Mouse (Mus musculus) midbrain, embryonic 11.5 days (tissue): ENCODE measurements around the gene Etv6. TPM values are rescaled to one million over a fixed set of nuclear protein-coding genes. Genes with fewer than 3 reads are reported as not detected.
"Not testable (repeated sequence)": the region's sequence is repeated elsewhere in the genome, so short reads cannot be mapped to it uniquely, and the experiment has no call there.

Experiments used
- ATAC-seq: fragments of 200-750 bp; cut with Nextera tagmentation; 2 replicates; pipeline ENCODE4 v1.8.0; 2017; ENCODE audit warnings: moderate TSS enrichment, moderate library complexity; ENCODE audit not compliant: low FRiP score
- DNase-seq: peaks from one replicate; pipeline ENCODE4 v3.0.0; 2015; ENCODE audit warnings: low spot score; ENCODE audit errors: missing footprints
- H3K27ac ChIP-seq: fragments of 300-500 bp; sonication (generic); 2 replicates; pipeline ENCODE4 v1.5.1; 2014; ENCODE audit warnings: low read depth, low read length
- H3K27me3 ChIP-seq: fragments of 300-500 bp; sonication (generic); 2 replicates; pipeline ENCODE4 v1.6.1; 2014; ENCODE audit warnings: mild to moderate bottlenecking, low read length, moderate library complexity, mixed read lengths; ENCODE audit not compliant: control insufficient read depth, insufficient read depth
- H3K36me3 ChIP-seq: fragments of 300-500 bp; sonication (generic); 2 replicates; pipeline ENCODE4 v1.6.1; 2014; ENCODE audit warnings: mild to moderate bottlenecking, low read length, moderate library complexity, mixed read lengths; ENCODE audit not compliant: control insufficient read depth, insufficient read depth
- H3K4me1 ChIP-seq: fragments of 300-500 bp; sonication (generic); 2 replicates; pipeline ENCODE4 v1.6.1; 2014; ENCODE audit warnings: low read length; ENCODE audit not compliant: control insufficient read depth, insufficient read depth
- H3K4me2 ChIP-seq: fragments of 300-500 bp; sonication (generic); 2 replicates; pipeline ENCODE4 v1.6.1; 2014; ENCODE audit warnings: mild to moderate bottlenecking, moderate library complexity
- H3K4me3 ChIP-seq: fragments of 300-500 bp; sonication (generic); 2 replicates; pipeline ENCODE4 v1.5.1; 2014; ENCODE audit warnings: low read depth, low read length
- H3K9ac ChIP-seq: fragments of 300-500 bp; sonication (generic); 2 replicates; pipeline ENCODE4 v1.6.1; 2014; ENCODE audit warnings: low read length
- H3K9me3 ChIP-seq: fragments of 300-500 bp; sonication (generic); 2 replicates; pipeline ENCODE4 v1.6.1; 2016; ENCODE audit warnings: low read length; ENCODE audit not compliant: control insufficient read depth
- WGBS: fragments of 180-500 bp; shearing (Covaris S2); extraction: QIAGEN DNeasy Blood & Tissue Kit; methylation state at CpG from one replicate; pipeline ENCODE4 v1.1.7; 2014; 5-methylcytosine and 5-hydroxymethylcytosine counted together
- polyA plus RNA-seq: library from polyadenylated mRNA; unstranded; fragments of >200 nt; fragmentation: Nextera tagmentation; extraction: Ambion mirVana; gene quantifications from 2 replicates; pipeline ENCODE4 v1.2.1, GENCODE M21; 2014

Gene Etv6
- 14.0 and 15.1 TPM in 2 replicates for polyA plus RNA-seq

GRCm38 (mm10) chr6:134035490-134036405, at the start of gene Etv6:
Gene Etv6, plus strand, starts transcription at chr6:134035700.
- peak within 1 kb of the TSS; percentile 100 for H3K27ac ChIP-seq
- H3K4me2 ChIP-seq = peak within 1 kb of the TSS; percentile 65
- DNase-seq (peak; percentile 96), ATAC-seq (peak; percentile 65)
- H3K36me3 ChIP-seq = no peaks in the 10 kb centered on the region
- H3K9ac ChIP-seq = peak within 1 kb of the TSS; percentile 99
- no peaks in the 10 kb centered on the region for H3K27me3 ChIP-seq
- under 1% methylated on average over 61 of the region's 78 CpGs for WGBS
- peaks cover 25% of the 10 kb centered on the region for H3K4me1 ChIP-seq
- H3K4me3 ChIP-seq = peak within 1 kb of the TSS; percentile 70
- no peaks in the 10 kb centered on the region for H3K9me3 ChIP-seq

GRCm38 (mm10) chr6:133986161-133986560, 49.3 kb upstream of the Etv6 start:
- Histone ChIP-seq H3K4me2 (no peak overlapping the region), H3K27me3 (no peaks in the 10 kb centered on the region), H3K9ac (no peak overlapping the region), H3K27ac (no peak overlapping the region), H3K4me3 (no peak overlapping the region), H3K36me3 (no peaks in the 10 kb centered on the region), H3K4me1 (peaks cover 7% of the 10 kb centered on the region; the same call in 1 of the 2 replicates), H3K9me3 (no peaks in the 10 kb centered on the region)
- ATAC-seq (no peak), DNase-seq (no peak)
- WGBS = 49% methylated on average over 2 of the region's 2 CpGs

- 63% methylated on average over 2 of the region's 2 CpGs for WGBS
- no peak for ATAC-seq
- Histone ChIP-seq H3K9ac (no peak overlapping the region), H3K4me3 (no peak overlapping the region), H3K27me3 (no peaks in the 10 kb centered on the region), H3K27ac (no peak overlapping the region), H3K36me3 (no peaks in the 10 kb centered on the region), H3K9me3 (no peaks in the 10 kb centered on the region), H3K4me2 (no peak overlapping the region), H3K4me1 (peaks cover 7% of the 10 kb centered on the region; the same call in 1 of the 2 replicates)
- no peak for DNase-seq
Measured at GRCm38 (mm10) chr6:133987068-133987591, 48.4 kb upstream of the Etv6 start.

GRCm38 (mm10) chr6:133988011-133988410, 47.5 kb upstream of the Etv6 start:
- H3K27ac ChIP-seq = no peak overlapping the region
- no peak overlapping the region for H3K9ac ChIP-seq
- H3K4me2 ChIP-seq = no peak overlapping the region
- DNase-seq (no peak), ATAC-seq (no peak; the same call in 1 of the 2 replicates)
- H3K36me3 ChIP-seq = no peaks in the 10 kb centered on the region
- 59% methylated on average over 9 of the region's 9 CpGs for WGBS
- H3K27me3 ChIP-seq = no peaks in the 10 kb centered on the region
- no peak overlapping the region for H3K4me3 ChIP-seq
- H3K4me1 ChIP-seq = peaks cover 7% of the 10 kb centered on the region; the same call in 1 of the 2 replicates
- H3K9me3 ChIP-seq = no peaks in the 10 kb centered on the region

DNA sequence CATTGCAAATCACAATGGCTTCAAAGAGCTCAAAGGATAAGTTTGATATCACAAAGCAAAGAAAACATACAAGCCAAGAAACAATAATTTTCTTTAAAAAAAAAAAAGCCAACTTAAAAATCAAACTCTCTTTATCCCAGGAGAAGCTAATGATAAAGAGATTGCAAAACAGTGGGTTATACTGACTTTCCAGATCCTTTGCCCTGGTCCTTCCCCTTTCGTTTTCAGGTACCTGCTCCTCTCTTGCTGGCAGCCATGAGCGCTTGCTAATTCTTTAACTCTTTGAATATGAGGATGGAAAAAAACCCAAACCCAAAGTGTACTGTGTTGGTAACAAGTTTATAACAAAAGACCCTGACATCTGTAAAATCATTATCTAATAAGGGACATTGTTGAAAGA, 38.0 kb upstream of the Etv6 start:
- Histone ChIP-seq H3K27ac (no peak overlapping the region), H3K4me1 (no peaks in the 10 kb centered on the region), H3K4me3 (no peak overlapping the region), H3K4me2 (no peak overlapping the region), H3K9ac (no peak overlapping the region), H3K9me3 (no peaks in the 10 kb centered on the region), H3K36me3 (no peaks in the 10 kb centered on the region), H3K27me3 (no peaks in the 10 kb centered on the region)
- DNase-seq (no peak), ATAC-seq (no peak)
- 85% methylated on average over 2 of the region's 2 CpGs for WGBS

GRCm38 (mm10) chr6:133997935-133998334, 37.6 kb upstream of the Etv6 start:
- Histone ChIP-seq H3K9me3 (no peaks in the 10 kb centered on the region), H3K4me1 (no peaks in the 10 kb centered on the region), H3K27me3 (no peaks in the 10 kb centered on the region), H3K9ac (no peak overlapping the region), H3K4me2 (no peak overlapping the region), H3K36me3 (no peaks in the 10 kb centered on the region), H3K4me3 (no peak overlapping the region), H3K27ac (no peak overlapping the region)
- DNase-seq = no peak
- 81% methylated on average over 2 of the region's 2 CpGs for WGBS
- no peak for ATAC-seq

DNA sequence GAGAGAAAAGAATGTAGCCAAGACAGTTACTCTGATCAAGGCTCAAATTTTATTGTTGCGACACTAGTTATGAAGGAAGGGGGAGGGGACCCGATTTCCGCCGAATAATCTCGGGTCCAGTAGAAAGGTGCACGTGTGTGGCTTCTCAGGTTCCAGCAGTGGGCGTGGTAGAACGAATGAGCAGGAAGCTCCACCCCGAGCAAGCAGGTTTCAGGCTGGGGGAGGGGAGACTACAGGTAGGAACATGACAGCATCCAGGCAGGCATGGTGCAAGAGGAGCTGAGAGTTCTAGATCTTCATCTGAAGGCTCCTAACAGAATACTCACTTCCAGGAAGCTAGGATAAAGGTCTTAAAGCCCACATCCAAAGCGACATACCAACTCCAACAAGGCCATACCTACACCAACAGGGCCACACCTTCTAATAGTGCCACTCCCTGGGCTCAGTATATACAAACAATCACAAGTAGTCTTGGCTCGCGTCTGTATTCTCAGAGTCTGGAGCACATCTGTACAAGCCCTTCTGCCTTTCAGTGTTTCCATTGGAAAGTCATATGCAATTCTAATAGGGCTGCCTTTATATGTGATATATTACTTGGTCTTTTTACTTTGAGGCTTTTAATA, 20.9 kb upstream of the Etv6 start:
- H3K4me2 ChIP-seq, H3K9me3 ChIP-seq, H3K4me3 ChIP-seq, H3K27me3 ChIP-seq, H3K9ac ChIP-seq, H3K36me3 ChIP-seq, H3K27ac ChIP-seq, H3K4me1 ChIP-seq, DNase-seq, ATAC-seq: not testable (repeated sequence)
- WGBS = 77% methylated on average over 5 of the region's 12 CpGs

GRCm38 (mm10) chr6:134018807-134019206, 16.7 kb upstream of the Etv6 start:
- ATAC-seq (no peak), DNase-seq (no peak)
- H3K4me3 ChIP-seq = no peak overlapping the region
- H3K36me3 ChIP-seq = no peaks in the 10 kb centered on the region
- H3K27me3 ChIP-seq = no peaks in the 10 kb centered on the region
- no peaks in the 10 kb centered on the region for H3K4me1 ChIP-seq
- no peaks in the 10 kb centered on the region for H3K9me3 ChIP-seq
- H3K9ac ChIP-seq = no peak overlapping the region
- no peak overlapping the region for H3K4me2 ChIP-seq
- WGBS = 97% methylated on average over 1 of the region's 1 CpGs
- H3K27ac ChIP-seq = no peak overlapping the region

DNA sequence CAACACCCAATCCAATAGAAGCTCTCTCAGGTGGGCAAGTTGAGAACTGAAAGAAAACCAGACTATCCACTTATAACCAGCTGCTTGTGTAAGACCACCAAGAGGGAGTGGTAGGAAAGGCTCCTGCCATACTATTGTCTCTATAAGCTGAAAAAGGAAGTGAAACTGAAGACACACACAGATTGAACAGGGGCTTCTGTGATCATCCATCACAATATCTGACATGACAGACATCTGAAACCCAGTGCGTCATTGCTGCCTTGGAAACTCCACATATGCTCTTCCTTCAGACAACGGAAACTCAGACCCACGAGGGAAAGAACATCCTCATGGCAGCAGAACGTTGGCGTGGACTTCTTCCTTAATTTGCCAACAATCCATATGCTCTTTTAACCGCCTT, 14.7 kb upstream of the Etv6 start:
- WGBS = 92% methylated on average over 6 of the region's 6 CpGs
- H3K36me3 ChIP-seq = no peaks in the 10 kb centered on the region
- DNase-seq = no peak

More for the DNA sequence above, 14.7 kb upstream of the Etv6 start:
- Histone ChIP-seq H3K9me3 (no peaks in the 10 kb centered on the region), H3K4me3 (no peak overlapping the region), H3K27me3 (no peaks in the 10 kb centered on the region), H3K4me2 (no peak overlapping the region), H3K27ac (no peak overlapping the region), H3K9ac (no peak overlapping the region), H3K4me1 (no peaks in the 10 kb centered on the region)
- no peak for ATAC-seq
